Mouse (Mus musculus) liver, embryonic 16.5 days (tissue): ENCODE results near the gene Mta3. TPM values are rescaled to one million over a fixed set of nuclear protein-coding genes. Genes with fewer than 3 reads are reported as not detected.
"Not testable (repeated sequence)": the region's sequence is repeated elsewhere in the genome, so short reads cannot be mapped to it uniquely, and the experiment has no call there.

Experiments
- ATAC-seq: fragments of 200-750 bp; cut with Nextera tagmentation; 2 replicates; pipeline ENCODE4 v1.8.0; 2017; ENCODE audit warnings: low read depth, mild to moderate bottlenecking, moderate number of reproducible peaks, moderate library complexity
- H3K27ac ChIP-seq: fragments of 300-500 bp; sonication (generic); 2 replicates; pipeline ENCODE4 v1.5.1; 2014; ENCODE audit warnings: mild to moderate bottlenecking, low read length
- H3K27me3 ChIP-seq: fragments of 300-500 bp; sonication (generic); 2 replicates; pipeline ENCODE4 v1.6.1; 2014; ENCODE audit warnings: low read depth, low read length, mixed read lengths; ENCODE audit not compliant: control insufficient read depth, insufficient read depth
- H3K36me3 ChIP-seq: fragments of 300-500 bp; sonication (generic); 2 replicates; pipeline ENCODE4 v1.6.1; 2014; ENCODE audit warnings: mild to moderate bottlenecking; ENCODE audit not compliant: control insufficient read depth, insufficient read depth
- H3K4me1 ChIP-seq: fragments of 300-500 bp; sonication (generic); 2 replicates; pipeline ENCODE4 v1.6.1; 2014; ENCODE audit warnings: low read depth, low read length, mixed read lengths; ENCODE audit not compliant: control insufficient read depth
- H3K4me2 ChIP-seq: fragments of 300-500 bp; sonication (generic); 2 replicates; pipeline ENCODE4 v1.6.1; 2014; ENCODE audit warnings: low read depth, low read length, mixed read lengths
- H3K4me3 ChIP-seq: fragments of 300-500 bp; sonication (generic); 2 replicates; pipeline ENCODE4 v1.5.1; 2014; ENCODE audit warnings: low read depth, mild to moderate bottlenecking, low read length
- H3K9ac ChIP-seq: fragments of 300-500 bp; sonication (generic); 2 replicates; pipeline ENCODE4 v1.6.1; 2014; ENCODE audit warnings: low read depth, low read length
- H3K9me3 ChIP-seq: fragments of 300-500 bp; sonication (generic); replicated peaks from 2 replicates; pipeline ENCODE4 v1.6.1; 2016; ENCODE audit warnings: low read length; ENCODE audit not compliant: control insufficient read depth
- WGBS: fragments of 180-500 bp; shearing (Covaris S2); extraction: QIAGEN DNeasy Blood & Tissue Kit; methylation state at CpG from one replicate; pipeline ENCODE4 v1.1.7; 2014; ENCODE audit not compliant: insufficient replicate concordance; 5-methylcytosine and 5-hydroxymethylcytosine counted together
- polyA plus RNA-seq: library from polyadenylated mRNA; unstranded; fragments of >200 nt; fragmentation: Nextera tagmentation; extraction: Ambion mirVana; gene quantifications from 2 replicates; pipeline ENCODE4 v1.2.1, GENCODE M21; 2015

Mta3 gene
- polyA plus RNA-seq, 1 experiment from 2014 or later = 35.6 TPM

DNA sequence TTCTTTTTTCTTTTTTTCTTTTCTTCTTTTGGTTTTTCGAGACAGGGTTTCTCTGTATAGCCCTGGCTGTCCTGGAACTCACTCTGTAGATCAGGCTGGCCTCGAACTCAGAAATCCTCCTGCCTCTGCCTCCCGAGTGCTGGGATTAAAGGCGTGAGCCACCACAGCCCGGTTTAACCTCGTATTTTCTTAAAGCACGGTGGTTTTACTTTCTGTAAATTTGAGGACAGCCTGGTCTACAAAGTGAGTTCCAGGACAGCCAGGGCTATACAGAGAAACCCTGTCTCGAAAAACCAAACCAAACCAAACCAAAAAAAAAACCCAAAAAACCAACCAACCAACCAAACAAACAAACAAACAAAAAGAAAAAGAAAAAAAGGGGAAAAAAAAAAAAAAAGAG lies 155.0 kb downstream of the Mta3 start:
- H3K9ac ChIP-seq = peak overlapping the region; percentile 94
- peak overlapping the region; percentile 85 for H3K4me3 ChIP-seq
- peak overlapping the region; percentile 89; the same call in 1 of the 2 replicates for H3K27ac ChIP-seq
- not testable (repeated sequence) for H3K36me3 ChIP-seq, H3K9me3 ChIP-seq, H3K27me3 ChIP-seq, ATAC-seq
- H3K4me2 ChIP-seq = peak overlapping the region; percentile 86
- H3K4me1 ChIP-seq = peaks cover 29% of the 10 kb centered on the region
- WGBS = 52% methylated on average over 8 of the region's 8 CpGs

GRCm38 (mm10) chr17:83861444-83862133 lies 155.6 kb downstream of the Mta3 start:
- peak overlapping the region; percentile 89 for H3K27ac ChIP-seq
- H3K36me3 ChIP-seq = no peaks in the 10 kb centered on the region
- H3K4me3 ChIP-seq = peak overlapping the region; percentile 85
- H3K9me3 ChIP-seq = no peaks in the 10 kb centered on the region
- under 1% methylated on average over 62 of the region's 62 CpGs for WGBS
- peak; percentile 89 for ATAC-seq
- peaks cover 4% of the 10 kb centered on the region; the same call in 1 of the 2 replicates for H3K27me3 ChIP-seq
- peaks cover 29% of the 10 kb centered on the region for H3K4me1 ChIP-seq
- H3K9ac ChIP-seq = peak overlapping the region; percentile 94
- peak overlapping the region; percentile 86 for H3K4me2 ChIP-seq

DNA sequence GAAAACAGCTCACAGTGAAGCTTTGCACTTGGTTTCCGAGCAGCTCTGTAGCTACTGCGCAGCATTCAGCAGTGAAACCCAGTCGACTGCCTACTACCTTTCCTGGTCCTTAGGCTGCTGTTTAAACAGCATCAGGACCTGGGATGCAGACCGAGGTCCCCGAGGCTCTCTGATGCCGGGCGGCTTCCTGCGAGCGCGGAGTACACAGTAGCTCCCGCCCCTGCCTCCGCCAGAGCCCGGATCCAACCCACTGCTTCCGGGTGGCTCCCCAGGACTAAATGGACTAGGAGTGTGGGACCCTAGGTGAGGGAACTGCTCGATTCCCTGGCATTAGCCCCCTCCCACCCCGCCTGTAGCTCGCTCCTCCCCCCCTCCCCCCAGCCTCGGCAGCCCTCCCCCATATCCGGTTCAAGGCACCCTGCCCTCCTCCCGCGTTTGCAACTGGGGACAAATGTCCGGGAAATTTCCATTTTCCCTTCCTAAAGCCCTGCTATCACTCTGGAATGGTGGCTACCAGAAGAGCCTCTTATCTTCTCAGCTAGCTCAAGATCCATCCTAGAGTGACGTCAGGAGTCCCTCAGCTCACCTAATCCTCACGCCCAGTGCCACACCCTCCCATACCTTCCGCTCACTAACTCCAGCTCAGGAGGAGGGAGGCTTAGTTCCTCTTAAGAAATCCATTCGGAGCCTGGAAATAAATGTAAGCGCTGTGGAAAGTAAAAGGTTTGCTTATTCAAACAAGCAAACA lies 156.3 kb downstream of the Mta3 start:
- 1% methylated on average over 24 of the region's 27 CpGs for WGBS
- Histone ChIP-seq H3K27ac (peak overlapping the region; percentile 42), H3K4me1 (peaks cover 24% of the 10 kb centered on the region), H3K4me3 (peak overlapping the region; percentile 85), H3K27me3 (peaks cover 4% of the 10 kb centered on the region; the same call in 1 of the 2 replicates), H3K9me3 (no peaks in the 10 kb centered on the region), H3K4me2 (peak overlapping the region; percentile 86), H3K36me3 (no peaks in the 10 kb centered on the region), H3K9ac (peak overlapping the region; percentile 55)
- ATAC-seq = peak; percentile 35

DNA sequence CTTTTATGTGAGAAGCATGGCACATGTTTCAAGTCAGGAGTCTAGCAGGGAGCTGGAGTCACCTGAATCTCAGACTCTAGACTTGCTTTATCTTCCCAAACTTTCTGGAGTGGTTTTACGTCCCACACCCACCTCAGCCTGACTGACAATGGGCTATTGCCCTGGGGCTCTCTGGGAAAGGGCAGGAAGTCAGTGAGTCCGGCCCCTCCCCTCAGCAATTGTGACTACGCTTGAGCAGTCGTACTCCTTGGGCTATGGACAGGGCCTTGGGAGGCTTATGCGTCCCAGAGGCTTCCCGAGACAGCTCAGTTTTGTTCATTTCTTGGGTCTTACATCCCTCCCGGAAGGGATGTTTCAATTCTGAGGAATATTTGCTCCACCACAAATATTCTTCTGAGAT lies 159.4 kb downstream of the Mta3 start:
- Histone ChIP-seq H3K9me3 (no peaks in the 10 kb centered on the region), H3K36me3 (no peaks in the 10 kb centered on the region), H3K4me3 (no peak overlapping the region), H3K4me1 (peaks cover 8% of the 10 kb centered on the region), H3K4me2 (no peak overlapping the region), H3K9ac (no peak overlapping the region), H3K27ac (no peak overlapping the region), H3K27me3 (peaks cover 4% of the 10 kb centered on the region; the same call in 1 of the 2 replicates)
- WGBS = 62% methylated on average over 7 of the region's 7 CpGs
- ATAC-seq = no peak

- H3K9ac ChIP-seq = no peak overlapping the region
- H3K27ac ChIP-seq = no peak overlapping the region
- H3K4me2 ChIP-seq = no peak overlapping the region
- H3K4me1 ChIP-seq = peaks cover 8% of the 10 kb centered on the region
- no peak overlapping the region for H3K4me3 ChIP-seq
- no peak for ATAC-seq
- H3K9me3 ChIP-seq = no peaks in the 10 kb centered on the region
- 33% methylated on average over 10 of the region's 10 CpGs for WGBS
- H3K27me3 ChIP-seq = peaks cover 4% of the 10 kb centered on the region; the same call in 1 of the 2 replicates
- H3K36me3 ChIP-seq = no peaks in the 10 kb centered on the region
Measured at GRCm38 (mm10) chr17:83866582-83866981, 160.6 kb downstream of the Mta3 start.

DNA sequence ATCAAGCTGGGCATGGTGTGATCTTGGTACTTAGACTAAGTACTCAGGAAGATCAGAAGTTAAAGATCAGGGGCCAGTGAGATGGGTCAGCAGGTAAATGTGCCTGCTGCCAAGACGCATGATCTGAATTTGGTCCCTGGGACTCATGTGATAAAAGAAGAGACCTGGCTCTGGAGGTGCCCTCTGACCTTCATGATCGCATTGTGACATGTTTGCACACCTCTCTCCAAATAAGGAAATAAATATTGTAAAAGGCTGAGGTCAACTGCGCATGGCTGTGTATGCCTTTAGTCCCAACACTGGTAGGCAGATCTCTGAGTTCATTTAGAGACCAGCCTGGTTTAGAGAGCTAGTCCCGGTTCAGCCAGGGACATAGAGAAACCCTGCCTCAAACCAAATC lies 164.4 kb downstream of the Mta3 start:
- Histone ChIP-seq H3K27me3 (no peaks in the 10 kb centered on the region), H3K9me3 (no peaks in the 10 kb centered on the region), H3K4me3 (no peak overlapping the region), H3K4me1 (no peaks in the 10 kb centered on the region), H3K27ac (no peak overlapping the region), H3K4me2 (no peak overlapping the region), H3K9ac (no peak overlapping the region), H3K36me3 (no peaks in the 10 kb centered on the region)
- 60% methylated on average over 4 of the region's 4 CpGs for WGBS
- no peak for ATAC-seq

Other genes starting within 250 kb of the Mta3 start
- gene Cox7a2l, start 188.8 kb upstream of the Mta3 start, polyA plus RNA-seq = 61.0 and 63.5 TPM in 2 replicates
- 0.04 TPM in 1 of 2 replicates, not detected in the other for gene Kcng3, start 74.3 kb upstream of the Mta3 start, polyA plus RNA-seq
- gene Haao, start 141.8 kb downstream of the Mta3 start, polyA plus RNA-seq = 77.1 and 88.0 TPM in 2 replicates